Mouse (Mus musculus) thymus, postnatal 4 days (tissue): Measurements from ENCODE around the gene Bcas3.

Experiments
- DNase-seq: peaks from one replicate; pipeline ENCODE4 v3.0.0; 2021

Gene Bcas3

DNA sequence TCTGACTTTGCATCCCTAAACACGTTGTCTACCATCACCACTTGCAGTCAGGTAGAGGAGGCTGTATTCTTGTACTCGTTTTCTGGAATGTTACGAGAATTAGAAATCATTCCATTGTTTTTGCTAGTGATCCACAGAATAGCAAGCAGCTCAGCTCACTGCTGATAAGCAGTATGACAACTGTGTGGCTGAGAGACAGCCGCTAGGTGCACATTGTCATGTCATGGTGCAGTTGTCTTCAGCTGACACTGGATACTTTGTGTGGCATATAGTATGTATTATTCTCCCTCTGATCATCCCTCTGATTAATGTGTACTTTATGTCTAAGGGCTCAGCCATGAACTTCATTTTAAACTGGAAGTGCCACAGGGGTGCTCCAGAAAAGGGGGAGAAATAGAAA lies 190.3 kb downstream of the Bcas3 start:
- DNase-seq, result no peak

DNA sequence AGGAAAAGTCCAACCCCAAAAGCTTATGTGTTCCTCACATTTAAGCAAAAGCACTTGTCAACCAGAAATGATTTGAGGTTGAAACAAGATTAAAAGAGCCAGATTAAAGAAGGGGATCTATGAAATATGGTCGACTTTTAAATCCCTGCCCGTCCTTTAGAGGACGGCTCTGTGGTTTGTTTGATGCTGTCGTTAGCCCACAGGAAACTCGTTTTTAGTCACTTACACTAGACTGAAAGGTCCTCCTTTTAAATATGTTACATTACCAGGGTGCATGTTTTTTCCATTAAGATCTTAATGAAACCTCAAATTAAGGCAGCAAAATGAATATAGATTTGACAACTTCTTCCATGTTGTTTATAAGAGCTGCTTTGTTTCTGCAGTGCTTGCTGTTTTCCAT lies 192.6 kb downstream of the Bcas3 start:
- DNase-seq, result no peak

DNA sequence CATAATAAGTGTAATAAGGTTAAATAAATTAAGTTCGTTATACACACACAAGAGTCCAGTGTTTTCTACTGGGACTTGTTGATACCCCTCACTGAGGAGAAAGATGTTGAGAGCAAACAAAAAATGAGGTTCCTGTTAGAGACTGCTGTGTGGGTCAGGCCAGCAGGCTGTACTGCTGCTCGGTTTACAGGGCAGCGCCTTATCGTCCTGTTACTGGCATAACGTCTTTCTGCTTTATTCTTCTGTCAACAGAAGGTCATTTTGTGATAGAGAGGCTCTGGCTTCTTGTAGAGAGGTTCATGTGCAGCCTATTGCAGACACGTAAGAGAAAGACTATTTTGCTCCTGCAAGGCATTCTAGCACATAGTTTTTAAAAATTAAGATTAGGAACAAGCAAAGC lies 195.0 kb downstream of the Bcas3 start:
- no peak for DNase-seq

DNA sequence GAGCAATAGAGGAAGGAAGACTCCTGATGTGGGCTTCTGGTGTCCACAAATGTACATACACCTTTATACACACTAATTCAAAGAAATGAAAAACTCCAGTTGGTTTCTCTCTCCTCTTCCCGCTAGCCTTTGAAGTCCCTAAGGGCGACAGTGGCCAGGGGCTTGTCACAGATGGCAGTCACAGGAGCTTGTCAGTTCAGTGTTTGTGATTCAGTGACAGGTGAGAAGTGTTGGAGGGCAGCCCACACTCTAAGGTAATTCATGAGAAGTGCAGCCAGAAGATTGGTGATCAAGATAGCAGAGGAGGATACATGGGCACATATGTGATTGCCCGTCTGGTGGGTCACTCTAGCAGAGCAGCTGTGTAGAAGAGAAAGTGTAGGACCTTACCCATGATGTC lies 196.7 kb downstream of the Bcas3 start:
- DNase-seq, result no peak

DNA sequence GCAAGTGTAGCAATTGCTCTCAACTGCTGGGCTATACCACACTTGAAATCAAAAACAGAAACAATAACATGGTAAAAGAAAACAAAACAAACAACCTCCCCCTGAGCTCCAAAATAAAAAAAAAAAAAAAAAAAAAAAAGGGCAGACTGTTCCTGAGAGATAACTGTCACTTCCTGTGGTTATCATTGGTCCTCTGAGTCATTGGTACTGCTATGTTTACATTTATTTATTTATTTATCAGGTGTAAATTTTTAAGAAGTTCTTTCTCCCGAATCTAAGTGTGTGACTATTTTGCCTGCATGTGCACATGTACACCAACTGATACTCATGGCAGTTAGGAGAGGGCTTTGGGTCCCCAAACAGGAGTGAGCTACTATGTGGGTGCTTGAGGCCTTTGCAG lies 202.1 kb downstream of the Bcas3 start:
- no peak for DNase-seq

DNA sequence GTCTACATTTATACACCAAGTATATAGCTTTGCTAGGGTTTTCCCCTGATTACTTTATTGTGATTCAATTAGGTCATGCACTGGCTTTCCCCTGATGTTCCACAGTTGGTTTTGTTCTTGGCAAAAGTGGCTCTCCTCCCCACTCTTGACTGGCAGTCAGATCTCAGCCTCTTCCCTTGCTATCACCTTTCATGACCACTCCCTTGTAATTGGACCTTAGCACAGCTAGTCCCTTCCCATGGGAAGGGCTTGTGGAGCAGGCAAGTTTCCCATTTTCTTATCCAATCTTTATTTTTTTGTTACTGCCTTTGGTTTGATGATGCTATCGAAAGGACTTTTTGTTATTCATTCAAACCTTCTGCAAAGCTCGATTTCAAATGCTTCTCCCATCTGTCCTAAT lies 202.8 kb downstream of the Bcas3 start:
- no peak for DNase-seq

DNA sequence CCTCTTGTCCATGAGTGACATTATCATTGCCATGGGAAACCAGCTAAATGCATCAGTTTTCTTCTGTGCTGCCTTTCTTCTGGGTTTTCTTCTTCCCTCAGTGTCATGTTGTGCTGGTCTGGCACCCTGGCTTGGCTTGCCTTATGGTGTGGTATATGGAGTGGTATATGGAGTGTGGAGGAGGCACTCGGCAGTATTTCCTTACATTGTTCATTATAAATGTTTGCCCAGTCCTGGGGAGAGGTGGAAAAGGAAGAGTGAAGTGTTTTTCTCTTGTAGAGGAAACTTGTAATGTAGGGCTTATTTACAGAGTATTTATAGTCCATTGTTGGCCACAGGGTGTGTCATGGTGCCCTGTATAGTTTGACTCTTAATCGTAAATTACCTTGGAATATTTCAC lies 212.1 kb downstream of the Bcas3 start:
- no peak for DNase-seq

DNA sequence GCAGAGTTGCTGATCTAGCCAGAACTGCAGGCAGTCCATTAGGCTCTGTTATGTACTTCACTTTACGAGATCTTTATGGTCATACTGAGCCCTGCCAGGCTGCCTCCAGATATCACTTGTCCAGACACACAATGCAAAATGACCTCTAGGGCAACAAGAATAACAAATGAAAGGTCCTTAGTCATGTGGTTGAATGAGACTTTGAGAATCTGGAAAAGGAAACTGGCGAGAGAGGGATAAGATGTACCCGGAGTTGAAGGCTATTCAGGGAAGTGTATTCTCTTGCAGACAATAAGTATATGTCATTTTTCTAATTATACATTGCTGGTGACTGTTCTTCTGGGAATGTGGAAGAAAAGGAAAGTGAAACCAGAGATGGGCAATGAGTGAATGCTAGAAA lies 218.1 kb downstream of the Bcas3 start:
- DNase-seq, result no peak

DNA sequence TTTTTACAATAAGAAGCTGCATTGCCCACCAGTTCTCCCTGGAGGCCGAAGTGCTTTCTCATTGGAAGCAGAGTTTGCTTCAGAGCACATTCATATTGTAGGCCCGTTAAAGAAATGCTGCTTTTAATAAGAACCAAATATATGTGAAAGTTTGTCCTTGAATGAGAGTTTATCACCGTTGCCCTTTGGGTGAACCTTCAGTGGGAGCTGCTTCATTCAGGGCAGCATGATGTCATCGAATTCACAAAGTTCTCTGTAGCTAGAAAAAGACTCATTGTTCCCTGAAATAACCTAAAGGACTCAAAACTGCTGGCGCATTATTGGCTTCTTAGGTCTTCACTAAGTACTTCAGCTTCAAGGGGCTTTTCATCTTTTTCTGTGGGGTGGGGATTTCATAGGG lies 219.0 kb downstream of the Bcas3 start:
- DNase-seq, result no peak

DNA sequence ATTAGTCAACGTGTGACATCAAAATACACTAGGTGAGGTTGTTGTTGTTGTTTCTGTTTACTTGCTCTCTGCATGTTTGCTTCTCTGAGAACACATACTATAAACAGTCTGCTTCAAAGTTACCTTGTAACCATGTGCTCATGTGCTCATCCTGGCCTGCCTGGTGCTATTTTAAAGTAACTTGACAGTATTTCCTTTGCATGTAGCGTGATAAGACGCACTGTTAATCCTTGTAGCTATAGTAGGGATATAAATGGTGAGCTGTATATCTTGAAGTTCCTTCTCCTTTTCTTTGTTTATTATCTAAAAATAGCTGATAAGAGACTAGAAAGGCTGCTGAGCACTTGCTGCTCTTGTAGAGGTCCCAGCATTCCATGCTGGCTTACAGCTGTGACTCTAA lies 219.6 kb downstream of the Bcas3 start:
- no peak for DNase-seq

DNA sequence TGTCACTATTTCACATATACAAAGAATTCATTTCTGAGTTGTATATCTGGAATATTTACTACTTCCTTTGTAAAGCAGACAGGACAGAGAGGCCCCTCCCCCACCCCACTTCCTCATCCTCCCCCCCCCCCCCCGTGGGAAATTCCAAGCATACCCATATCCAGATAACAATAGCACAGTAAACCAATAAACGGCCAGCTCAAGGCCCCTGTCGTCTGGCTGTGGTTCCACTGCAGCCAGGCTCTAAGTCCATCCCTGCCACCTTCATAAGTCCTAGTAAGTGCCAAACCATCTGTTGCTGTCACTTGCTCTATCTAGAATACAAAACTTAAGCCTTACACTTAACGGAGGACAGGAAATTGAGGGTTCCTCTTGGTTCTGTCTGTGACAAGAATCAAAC lies 221.5 kb downstream of the Bcas3 start:
- DNase-seq, result peak; percentile 11

DNA sequence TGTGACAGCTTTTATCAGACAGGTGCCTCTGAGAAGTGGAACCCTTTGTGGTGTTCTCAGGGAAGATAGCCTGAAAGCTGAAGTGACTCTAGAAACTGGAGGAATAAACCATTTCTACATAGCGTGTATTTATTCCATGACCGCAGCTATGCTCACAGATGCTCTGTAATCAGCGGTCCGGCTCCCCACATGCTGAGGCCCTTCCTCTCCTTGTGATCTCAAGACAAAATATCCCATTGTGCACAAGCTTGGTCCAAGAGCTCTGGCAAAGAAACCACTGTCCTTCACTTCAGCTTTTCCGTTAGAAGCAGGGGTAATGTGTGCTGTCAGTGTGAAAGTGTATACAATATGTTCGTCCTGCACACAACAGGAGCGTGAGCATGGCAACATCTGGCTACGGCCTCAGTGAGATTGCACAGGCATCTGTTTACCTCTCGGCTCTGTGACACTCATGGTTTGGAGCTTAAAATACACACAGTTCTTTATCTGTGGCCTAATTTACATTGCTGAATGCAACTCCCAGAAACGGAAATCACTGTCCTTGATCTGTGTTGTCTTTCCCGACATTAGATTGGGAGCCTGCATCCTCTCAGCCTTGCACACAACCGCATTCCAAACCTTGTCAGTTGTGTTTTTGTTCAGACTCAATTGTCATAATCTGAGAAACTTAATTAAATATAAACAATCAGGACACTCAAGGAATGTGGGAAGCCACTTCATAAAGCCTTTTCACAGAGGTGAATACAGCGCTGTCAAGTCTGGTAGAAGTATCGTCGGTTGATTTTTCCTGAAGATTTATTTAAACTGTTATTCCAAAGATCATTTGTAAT lies 225.1 kb downstream of the Bcas3 start:
- no peak for DNase-seq

DNA sequence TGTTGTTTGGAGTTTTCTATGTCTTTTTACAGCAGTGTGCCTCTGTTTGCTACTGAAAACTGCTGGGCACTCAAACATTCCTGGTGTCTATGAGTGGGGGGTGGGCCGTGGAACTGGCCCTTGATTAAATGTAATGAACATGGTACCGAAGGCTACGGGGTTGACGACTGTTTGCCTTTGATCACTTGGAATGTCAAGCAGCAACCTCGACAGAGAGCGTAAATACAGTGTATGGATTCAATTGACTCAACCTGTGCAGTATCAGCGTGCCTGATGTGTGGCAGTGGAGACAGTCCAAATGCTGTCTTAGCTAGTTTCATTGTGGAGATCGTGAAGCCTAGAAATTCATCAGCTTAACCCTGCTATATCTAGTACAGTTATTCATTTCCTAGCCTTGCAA lies 231.1 kb downstream of the Bcas3 start:
- DNase-seq, result no peak

DNA sequence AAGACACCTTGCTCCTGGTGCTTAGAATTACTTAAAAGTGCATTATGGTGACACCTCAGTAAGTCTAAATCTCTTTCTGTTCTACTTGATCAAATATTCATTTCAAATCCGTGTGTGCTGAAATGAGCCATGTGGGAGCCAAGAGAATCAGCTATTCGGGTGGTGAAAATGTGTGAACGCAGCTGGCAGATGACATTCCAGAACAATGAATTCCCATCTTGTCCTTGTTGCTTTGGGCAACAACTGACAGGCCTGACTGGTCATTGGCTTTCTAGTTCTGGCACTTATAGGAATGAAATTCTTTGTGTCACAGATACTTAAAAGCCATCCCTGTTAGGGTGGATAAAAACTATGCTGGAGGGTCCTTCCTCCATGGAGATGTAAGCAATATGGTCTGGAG lies 240.7 kb downstream of the Bcas3 start:
- DNase-seq, result no peak

DNA sequence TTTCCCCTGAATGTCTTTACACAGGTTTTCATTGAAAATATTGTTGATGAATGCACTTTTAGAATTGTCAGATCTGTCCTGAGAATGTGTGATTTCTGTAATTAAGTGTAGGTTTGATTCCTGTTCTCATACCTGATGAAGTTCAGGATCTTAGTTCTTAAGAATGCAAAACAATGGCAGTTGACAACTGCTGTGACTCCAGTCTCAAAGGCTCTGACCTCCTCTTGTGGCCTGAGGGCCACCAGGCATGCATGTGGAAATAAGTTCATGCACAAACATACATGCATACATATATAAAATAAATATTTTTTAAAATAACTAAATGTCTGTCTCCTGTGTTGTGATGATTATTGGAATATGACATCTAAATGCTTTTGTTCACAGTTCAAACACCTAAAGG lies 246.3 kb downstream of the Bcas3 start:
- no peak for DNase-seq

DNA sequence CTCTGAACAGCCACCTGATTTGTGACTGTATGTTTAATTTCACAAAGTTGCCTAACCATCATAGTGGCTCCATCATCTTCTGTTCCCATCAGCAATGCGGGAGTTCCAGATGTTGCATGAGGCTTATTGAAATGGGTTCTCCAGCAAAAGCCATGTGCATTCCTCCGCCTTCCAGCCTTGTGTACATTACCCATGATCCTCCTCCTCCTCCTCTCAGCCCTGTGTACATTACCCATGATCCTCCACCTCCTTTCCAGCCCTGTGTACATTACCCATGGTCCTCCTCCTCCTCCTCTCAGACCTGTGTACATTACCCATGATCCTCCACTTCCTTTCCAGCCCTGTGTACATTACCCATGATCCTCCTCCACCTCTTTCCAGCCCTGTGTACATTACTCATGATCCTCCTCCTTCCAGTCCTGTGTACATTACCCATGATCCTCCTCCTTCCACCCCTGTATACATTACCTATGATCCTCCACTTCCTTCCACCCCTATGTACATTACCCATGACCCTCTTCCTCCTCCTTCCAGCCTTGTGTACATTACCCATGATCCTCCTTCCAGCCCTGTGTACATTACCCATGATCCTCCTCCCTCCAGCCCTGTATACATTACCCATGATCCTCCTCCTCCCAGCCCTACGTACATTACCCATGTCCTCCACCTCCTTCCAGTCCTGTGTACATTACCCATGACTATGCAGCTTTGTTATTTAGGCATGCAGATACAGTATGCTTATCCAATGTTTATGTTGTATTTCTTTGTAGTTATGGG lies 250.8 kb downstream of the Bcas3 start:
- no peak for DNase-seq

DNA sequence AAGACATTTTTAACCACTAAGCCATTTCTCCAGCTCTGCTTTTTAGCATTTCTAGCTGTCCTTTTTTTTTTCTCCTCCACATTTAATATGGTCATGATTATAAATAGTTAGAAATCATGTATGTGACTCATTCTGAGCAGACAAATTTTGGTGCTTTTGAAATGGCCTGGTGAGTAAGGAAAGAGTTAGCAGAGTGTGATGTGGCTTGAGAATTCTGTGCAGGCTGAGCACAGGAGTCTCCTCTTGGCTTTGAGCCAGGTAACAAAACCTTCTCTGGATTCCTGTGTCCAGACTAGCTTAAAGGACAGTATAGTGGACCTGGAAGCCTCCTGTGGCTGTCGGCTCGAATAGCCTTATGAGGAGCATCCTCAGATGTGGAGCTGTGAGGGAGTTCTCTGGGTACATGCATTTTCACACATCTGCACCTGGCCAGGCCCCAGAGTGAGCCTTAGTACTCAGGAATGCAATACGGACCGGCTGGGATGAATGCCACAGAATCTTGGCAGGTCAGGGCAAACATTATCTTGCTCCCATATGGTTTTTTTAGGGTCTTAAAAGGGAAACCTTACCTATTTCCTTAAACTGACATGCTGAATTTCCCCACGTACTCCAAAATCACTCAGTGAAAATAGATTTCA lies 256.5 kb downstream of the Bcas3 start:
- no peak for DNase-seq

DNA sequence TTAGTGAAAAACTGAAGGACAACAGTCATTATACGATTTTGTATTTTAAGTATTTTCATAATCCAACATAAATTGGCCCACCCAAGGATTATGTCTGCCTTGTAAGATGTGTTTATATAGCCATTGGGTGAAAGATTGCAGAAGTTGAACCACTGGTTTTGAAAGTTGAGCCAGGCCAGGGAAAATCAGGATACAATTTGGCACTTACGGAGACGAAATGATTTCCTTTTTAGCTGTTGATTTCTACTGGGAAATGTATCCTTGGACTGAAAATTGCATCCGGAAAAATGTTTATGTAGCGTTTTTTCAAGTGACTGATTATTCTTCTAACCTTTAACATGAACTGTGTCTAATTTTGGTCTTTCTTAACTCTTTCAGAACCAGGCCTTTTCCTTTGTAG lies 260.1 kb downstream of the Bcas3 start:
- DNase-seq, result no peak

DNA sequence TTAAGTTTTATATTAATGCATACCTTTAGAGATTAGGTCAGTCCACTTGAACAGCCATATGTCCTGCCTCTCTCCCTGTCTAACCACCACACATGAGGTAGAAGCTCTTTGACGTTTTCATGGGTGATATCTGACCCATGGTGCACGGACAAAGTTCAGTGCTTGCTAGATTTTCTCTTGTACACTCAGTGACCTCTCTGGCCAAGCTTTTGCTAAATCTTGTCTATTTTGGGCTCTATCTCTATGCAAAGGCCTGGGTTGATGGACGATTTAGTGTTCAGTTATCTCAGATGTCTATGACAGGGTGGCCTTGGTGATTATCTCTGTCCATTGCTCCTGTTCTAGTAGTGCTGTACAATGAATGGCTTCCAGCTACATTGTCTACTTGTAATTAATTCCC lies 260.6 kb downstream of the Bcas3 start:
- no peak for DNase-seq

DNA sequence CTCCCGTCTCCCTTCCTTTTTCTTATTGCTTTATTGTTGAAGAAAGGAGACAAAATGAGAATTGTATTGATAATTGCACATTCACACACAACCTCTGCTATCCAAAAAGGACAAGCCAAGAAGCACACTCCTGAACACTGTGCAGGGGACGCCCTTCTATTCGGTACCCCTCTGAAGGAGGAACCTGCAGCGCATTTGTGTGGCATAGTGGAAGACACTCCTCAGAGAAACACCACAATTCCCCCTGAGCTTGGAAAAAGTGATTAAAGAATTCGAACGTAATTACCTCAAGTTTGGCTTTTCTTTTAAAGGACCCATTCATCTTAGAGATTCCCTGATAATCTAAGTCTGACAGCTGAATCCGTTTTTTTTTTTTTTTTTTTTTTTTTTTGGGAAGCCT lies 261.5 kb downstream of the Bcas3 start:
- DNase-seq, result no peak

DNA sequence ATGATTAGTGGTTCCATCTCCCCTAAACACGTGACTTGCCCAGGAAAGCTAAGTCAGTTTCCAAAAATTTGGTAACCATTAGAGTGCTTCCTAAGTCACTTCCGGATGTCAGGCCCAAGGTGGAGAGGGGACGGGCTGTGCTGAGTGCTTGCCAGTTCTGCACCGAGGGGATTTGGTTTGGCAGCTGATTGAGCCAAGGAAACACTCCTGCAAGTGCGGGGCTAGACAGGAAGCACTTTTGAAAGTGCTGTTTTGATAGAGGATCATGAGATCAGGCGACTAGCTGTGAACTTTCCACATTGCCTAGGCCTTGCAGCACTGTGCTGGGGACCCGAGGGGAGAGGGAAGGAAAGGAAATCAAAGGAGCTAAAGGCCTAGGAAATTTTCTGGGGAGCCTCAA lies 262.5 kb downstream of the Bcas3 start:
- DNase-seq, result no peak

DNA sequence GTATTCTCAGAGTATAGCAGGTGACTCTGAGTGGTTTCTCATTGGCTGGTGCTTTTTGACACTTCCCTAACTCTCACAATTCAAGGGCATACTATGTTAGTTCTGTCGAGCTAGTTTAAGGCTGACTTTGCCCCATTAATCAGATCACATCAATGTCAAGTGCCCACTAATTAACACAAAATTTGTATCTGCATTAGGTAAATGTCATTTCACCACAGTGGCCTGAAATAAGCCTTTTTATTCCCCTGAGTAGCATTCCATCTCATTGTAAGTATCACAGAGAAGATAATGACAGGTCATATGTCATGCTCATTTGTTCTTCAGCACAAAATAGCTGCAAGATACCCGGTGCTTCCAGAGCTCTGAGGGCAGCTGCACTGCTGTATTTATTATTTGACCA lies 268.5 kb downstream of the Bcas3 start:
- DNase-seq, result no peak

DNA sequence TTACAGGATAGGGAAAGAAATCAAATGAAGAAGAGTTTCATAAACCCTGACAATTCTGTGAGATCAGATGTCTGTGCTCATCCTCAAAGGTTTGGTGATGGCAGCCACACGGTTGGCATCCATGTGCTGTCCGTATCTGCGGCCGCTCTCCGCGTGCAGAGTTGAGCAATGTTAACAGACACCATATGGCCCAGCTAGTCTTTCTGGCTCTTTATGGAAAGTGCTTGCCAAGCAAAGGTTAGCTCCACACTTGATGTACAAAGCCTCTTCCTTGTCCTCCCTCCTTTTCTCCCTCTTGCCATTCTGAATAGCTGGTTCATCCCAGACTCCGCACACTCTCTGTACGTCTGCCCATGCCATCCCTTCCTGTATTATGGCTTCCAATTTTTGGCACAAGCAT lies 269.0 kb downstream of the Bcas3 start:
- DNase-seq, result no peak

DNA sequence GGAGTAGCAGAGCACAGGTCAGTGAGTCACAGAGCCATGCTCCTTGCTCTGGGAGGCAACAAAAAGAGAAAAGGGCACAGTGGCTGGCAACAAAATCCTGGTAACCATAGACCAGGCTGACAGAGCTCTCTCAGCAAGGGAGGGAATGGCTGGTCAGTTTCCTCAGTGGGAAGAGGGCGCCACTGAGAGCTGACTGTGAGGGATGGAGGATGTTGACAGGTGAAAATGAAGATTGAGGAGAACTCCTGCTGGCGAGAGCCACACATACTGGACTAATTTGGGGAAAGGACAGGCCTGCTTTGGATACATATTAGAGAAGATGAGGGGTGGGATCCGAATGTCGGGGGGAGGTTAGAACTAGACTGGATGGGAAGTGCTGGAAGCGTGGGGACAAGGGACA lies 272.2 kb downstream of the Bcas3 start:
- peak; percentile 10 for DNase-seq
